Mouse (Mus musculus) gastrocnemius, postnatal 14 days (tissue): ENCODE measurements around the gene Slx4ip. TPM values are rescaled to one million over a fixed set of nuclear protein-coding genes. Genes with fewer than 3 reads are reported as not detected.

ENCODE experiments used
- DNase-seq: peaks from one replicate; pipeline ENCODE4 v3.0.0; 2021; ENCODE audit warnings: mixed read lengths
- intact Hi-C: fragments of 180-260 bp; cut with DNase I; formaldehyde crosslinking; loops from one replicate; pipeline ENCODE4 v1.15.1; 2025; ENCODE audit warnings: low total_unique reads
- total RNA-seq, 2 experiments: library from RNA; stranded (reverse); gene quantifications; 2 replicates each; pipeline ENCODE4 v1.2.3; 2021

Gene Slx4ip
- total RNA-seq, 2 experiments from 2014 or later = 2.4 to 2.7 TPM

DNA sequence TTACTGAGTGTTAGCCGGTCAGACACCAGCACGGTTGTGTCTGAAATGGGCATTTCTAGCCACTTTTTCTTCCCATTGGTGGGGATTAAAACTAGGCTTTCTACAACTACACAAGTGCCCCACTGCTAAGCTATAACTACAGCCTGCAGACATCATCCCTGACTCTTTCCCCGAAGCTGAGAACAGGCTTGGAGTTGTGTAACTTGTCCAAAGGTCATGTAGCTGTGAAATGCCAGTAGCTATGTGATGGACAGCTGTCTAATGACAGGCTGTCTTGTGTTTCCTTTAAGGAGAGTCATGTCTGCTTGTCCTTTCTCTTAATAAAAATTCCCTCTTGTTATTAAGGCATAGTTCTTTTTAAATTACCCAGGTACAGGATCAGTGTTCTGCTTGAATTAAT, 122.1 kb downstream of the Slx4ip start:
- DNase-seq = no peak
- intact Hi-C loops = no loop called here

DNA sequence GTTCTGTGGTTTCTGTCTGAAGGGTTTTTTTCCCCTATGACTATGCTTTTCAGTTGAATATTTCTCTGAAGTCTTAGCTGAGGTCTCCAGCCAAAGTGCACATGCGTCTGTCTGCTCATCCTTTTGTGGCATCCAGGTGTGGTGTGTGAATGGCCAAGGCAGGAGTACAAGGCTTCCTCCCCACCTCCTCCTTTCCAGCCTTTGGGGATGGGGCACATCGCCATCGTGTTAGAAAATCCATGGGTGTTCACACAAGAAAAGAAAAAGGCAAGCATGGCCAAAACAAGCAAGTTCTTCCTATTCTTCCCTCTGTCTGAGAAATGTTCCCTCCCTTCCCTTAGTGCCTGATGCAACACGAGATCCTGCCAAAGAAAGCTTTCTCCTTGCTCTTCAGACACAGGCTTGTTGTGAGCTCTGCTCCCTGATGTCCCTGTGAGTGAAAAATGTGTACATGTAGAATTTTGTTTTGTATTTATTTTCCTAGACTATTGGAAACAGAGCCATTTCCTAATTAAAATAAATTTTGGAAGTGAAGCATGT, 122.9 kb downstream of the Slx4ip start:
- intact Hi-C loops = no loop called here
- DNase-seq = no peak

DNA sequence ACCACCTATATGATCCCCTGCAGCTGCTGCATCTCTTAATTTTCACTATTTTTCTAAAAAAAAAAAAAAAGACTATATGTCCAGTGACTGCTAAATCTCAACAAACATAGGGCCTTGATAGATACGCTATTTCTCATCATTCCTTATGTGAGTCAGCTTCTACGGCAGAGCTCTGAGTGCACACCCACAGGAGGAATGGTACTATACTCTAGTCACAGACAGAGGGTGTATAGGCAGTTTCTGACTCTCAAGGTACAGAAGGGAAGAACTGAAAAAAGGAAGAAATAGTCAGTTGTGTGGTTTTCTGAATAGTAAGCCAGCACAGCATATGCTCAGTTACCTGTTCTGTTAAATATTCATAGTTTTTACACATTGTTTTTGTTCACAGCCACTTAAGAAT, 123.4 kb downstream of the Slx4ip start:
- intact Hi-C loops = no loop called here
- DNase-seq = no peak

DNA sequence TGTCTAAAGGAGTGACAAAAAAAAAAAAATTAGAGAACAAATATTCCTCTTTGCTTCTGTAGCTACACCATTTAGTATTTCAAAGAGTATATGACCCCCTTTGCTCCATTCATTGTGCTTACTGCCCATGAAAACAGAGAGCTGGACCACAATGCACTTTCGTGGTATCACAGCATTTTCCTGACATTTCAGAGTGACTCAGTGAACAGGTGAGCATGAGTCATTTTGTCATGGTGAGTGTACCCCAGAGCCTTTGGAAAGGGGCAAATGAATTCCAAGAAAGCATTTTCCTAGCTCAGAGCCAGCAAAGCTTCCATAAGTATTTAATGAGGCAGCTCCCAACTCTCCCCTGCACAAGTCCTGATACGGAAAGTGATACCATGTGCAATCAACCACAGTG, 153.1 kb downstream of the Slx4ip start:
- DNase-seq = no peak
- intact Hi-C loops = no loop called here

DNA sequence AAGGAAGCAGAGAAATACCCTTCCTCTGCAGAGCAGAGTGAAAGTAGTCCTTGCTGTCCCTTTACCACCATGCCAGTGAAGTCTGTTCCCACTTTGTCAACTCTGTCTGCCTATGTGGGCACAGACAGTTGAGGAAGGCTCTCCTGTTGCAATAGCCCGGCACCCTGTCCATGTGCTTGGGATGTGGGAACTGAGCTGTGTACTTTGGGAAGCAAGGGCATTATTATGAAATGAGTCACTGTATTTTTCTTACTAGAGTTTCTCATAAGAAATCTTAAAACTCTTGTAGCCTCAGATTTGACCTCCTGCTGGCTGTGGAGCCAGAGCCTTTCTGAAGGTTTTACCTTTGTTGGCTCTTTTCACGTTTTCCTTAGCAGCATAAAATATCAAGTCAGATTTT, 158.3 kb downstream of the Slx4ip start:
- DNase-seq = no peak
- intact Hi-C loops = no loop called here

DNA sequence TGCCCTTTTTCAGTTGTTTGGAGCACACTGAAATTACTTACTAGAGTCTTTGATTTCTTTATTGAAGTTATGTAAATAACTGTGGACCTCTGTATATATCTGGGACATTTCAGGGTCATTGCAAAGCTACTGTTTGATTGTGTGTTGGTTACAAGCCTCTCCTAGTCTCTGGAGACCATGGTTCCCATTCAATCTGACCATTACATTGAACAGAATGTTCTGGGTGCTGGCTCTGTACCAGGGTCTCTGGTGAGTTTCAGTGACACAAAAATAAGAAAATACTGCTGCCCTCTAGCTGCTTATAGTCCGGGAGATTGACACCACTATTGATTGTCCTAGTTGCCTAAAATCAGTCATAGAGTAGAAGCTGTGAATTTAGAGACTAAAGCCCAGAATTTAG, 158.9 kb downstream of the Slx4ip start:
- intact Hi-C loops = no loop called here
- DNase-seq = no peak

DNA sequence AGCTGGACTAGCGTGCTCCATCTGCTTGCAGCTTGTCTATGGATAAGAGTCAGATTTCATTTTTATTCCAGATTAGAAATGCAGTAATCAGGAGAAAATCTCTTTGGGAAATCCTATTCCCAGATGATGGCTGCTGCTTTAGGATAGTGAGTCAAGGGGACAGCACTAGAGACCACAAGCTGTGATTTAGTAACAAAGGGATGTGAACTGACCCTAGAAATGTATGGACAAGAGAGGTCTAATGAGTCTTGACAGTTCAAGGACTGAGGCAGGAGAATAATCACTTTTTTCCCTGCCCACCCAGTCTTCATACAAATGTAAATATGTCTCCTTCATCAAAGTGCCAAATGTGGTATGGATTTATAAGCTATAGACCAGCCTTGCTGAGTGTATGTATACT, 172.8 kb downstream of the Slx4ip start:
- intact Hi-C loops = no loop called here
- DNase-seq = no peak

DNA sequence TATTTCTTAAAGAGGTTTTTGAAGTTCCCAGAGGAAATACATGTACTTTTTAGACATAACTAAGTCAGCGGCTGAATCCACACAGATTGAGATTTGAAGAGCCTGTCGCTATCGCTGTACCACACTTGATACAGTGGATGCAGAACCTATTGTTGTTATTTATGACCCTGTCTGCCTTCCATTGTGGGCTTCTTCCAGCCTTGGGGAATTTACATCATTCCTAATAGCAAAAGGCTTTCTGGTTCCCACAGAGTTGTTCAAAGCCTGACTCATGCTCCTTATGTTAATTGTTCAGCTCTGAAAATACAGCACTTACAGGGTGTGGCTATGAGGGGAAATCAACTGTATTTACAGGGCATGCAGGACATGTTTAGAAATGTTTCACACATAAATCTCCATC, 173.5 kb downstream of the Slx4ip start:
- intact Hi-C loops = no loop called here
- no peak for DNase-seq

DNA sequence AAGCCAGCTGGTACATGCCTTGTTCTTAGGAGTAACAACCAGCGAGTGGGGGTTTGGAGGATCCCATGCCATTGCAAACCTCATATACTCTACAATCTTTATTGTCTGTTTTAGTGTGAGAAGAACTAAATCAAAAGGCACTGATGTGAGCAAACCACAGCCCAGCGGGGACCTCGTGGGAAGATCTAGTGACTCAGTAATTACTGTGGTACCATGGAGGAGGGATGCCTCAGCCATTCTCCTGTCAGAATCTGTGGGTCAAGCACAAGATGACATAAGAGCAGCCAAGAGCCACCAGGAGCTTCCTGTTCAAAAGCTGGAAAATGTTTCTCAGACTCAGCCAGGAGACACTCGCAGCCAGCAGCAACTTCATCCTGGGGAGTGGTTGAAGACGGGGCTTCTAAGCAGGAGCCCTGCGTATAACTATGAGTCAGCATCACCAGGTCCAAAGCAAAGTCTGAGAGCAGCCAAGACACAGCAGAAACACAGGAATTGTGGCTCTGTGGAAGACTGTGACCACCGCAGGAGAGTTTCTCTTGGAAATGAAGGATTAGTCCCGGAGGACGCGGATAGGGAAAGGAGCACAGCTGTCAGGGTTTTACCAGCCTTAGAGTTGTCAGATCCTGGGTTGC, 176.6 kb downstream of the Slx4ip start:
- peak; percentile 32 for DNase-seq
- intact Hi-C loops = no loop called here

DNA sequence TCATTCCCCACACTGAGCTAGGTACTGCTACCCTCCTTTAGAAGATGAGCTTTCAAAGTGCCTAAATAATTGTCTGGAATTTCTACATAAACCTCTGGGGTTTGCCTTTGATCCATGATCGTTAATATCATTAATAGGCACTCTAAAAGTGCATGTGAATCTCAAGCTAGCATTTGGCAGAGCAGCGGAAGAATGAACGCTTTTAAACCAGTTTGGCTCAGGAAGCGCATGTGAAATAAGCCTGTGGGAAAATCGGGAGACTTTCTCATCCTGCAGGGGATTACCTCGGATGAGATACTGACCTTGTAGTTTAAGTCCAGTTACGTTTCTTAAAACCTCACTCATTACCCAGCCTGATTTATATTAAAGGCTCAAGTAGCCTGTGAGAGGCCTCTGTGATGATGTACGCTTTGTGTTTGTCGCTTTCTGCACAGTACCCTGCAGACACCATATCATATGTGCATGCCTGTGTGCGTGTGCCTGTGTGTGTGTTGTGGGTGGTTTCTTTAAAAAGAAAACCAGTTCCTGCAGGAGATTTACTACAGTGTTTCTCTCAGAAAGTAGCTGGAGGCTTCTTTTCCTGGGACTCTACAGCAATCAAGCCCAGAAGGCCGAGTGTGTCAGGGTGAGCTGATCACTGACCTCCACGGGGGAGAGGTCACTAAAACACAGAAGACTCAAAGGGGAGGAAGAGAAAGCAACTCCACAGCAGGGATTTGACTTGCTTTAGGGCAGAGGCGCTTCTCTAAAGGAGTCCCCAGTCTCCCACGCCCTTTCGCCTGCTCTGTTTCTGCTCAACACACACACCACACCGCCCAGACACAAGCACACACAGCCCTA, 182.7 kb downstream of the Slx4ip start:
- no peak for DNase-seq
- intact Hi-C loops = no loop called here

DNA sequence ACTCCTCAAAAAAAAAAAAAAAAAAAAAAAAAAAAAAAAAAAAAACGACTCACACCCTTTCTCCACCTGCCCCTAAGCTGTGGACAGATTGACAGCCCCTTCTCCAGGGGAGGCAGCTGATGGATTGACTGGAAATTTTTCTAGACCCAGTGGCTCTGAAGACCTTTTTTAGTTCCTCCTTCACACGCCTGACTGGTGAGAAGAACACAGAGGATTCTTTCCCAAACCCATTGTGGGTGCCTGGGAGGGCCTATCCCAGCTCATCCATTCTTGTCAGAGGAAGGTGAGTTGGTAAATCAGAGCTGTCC, 183.2 kb downstream of the Slx4ip start:
- intact Hi-C loops = no loop called here
- no peak for DNase-seq

DNA sequence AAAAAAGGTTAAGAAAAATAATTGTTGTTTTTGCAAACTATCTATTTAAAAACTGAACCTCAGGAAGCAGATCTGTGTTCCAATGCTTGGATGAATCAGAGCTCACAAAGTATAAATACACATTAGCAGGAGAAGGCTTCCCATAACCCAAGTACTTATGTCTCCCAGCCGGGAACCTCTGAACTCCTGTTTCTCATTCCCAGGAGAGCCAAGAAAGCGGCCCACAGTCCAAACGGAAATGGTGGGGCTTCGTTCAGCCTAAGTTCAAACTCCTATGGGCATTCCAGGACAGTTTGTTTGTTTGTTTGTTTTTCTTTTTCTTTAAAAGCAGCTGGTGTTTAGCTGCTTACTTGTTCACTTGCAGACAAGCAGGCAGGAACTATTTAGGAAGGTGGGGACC, 187.8 kb downstream of the Slx4ip start:
- DNase-seq = no peak
- intact Hi-C loops = no loop called here

DNA sequence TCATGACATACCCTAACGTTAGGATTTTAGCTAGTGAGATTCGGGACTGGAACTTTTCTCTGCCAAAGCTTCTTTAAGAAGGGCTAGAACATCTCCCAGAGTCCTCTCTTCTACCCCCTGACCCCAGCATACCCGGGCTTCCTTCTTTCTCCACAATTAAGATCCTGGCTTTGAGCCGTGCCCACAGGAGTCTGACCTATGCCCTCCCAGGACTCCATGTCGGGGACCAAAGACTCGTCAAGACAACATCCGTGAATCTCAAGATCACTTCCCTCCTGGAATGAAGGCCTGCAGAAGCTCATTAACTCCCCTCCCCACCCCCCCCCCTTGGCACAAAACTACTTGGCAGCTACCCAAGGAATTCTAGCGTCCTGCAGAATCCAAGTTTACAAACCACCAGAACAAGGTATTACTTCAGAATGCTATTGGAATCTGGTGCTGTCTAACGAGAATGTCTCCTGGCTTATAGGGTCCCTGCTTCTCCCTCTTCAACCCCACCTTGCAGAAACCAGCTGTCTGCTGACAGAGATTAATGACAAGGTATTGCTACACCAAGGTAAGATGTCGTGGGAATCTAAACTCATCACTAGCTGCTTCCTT, 188.8 kb downstream of the Slx4ip start:
- DNase-seq = no peak
- intact Hi-C loops = no loop called here

DNA sequence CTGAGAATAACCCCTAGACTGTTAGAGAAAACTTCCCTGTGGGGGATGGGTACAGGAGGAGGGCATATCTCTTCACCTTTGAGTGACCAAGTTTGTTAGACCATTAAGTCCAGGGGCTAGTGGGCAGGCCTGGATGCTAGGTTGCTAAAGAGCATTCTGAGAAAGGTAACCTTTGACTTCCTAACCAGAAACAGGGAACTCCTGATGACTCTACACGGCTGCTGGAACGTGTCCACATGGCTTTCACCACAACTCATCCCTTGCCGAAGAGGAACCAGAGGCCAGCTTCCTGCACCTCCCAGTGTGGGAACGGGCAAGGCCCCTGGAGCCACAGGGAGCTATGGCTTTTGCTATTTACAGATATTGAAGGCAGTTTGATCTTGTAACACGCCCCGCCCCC, 189.4 kb downstream of the Slx4ip start:
- DNase-seq = no peak
- intact Hi-C loops = no loop called here

DNA sequence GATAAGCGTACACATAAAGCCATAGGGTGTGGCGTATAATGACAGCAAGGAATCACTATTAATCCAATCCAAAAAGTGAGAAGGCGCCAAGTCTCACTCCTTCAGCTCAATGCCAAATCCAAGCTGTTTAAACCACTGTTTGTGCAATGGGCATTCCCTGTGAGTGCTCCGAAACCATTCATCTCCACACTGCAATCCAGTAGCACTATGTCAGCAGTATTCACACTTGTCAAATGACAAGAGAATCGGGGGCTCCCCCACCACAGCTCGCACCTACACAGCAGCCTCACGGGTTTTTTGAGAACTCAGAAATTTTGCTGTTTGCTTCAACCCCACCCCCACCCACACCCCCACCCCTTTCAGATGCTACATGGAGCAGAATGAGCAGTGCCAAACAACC, 190.0 kb downstream of the Slx4ip start:
- intact Hi-C loops = no loop called here
- DNase-seq = no peak

DNA sequence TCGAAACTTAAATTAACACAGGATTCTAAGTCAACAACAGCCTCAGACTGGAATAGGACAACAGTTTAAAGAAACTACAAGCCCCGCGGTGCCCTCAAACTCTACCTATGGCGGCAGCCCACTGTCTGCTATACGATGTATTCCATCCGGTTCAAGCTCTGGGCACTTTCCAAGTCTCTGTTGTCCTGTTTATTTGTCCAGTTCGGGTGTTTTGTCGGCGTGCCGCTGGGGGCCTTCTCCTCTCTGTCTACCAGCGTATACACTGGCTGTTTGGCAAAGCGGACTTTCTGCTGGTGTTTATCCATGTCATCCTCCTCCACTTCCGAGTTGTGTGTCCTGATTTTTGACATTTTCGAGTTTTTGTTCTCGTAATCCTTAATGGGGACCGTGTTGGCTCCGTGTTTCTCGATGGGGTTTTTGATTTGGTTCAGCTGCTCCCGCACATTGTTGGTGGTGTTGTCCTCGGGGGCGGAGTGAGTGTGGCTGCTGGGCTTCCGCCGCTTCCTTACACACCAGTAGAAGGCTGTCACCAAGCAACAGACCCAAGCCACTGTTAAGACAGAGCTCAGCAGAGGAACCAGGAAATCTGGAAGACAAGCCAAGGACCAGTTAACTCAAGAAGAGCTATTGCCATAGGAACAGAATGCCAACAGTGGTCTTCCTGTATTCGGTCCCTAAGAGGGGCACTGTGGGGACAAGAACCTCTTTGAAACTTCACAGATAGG, 192.0 kb downstream of the Slx4ip start:
- intact Hi-C loops = no loop called here
- DNase-seq = no peak

DNA sequence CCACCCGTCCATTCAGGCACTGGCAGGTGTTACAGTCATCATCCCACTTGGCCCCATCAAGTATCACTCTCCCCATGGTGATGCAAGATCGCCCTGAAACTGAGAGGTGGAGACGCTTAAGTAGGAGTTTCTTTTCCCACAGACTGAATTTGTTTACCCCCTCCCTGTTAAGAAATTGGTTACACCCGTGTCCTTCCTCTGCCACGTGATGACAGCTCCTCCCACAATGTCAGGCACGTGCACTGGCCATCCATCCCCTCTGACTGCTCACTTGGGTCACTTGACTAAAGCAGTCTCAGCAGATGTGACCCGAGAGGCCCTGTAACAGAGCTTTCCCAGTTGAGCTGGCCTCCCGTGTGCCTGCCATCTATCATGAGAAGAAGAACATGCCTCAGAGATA, 194.2 kb downstream of the Slx4ip start:
- DNase-seq = no peak
- intact Hi-C loops = no loop called here

DNA sequence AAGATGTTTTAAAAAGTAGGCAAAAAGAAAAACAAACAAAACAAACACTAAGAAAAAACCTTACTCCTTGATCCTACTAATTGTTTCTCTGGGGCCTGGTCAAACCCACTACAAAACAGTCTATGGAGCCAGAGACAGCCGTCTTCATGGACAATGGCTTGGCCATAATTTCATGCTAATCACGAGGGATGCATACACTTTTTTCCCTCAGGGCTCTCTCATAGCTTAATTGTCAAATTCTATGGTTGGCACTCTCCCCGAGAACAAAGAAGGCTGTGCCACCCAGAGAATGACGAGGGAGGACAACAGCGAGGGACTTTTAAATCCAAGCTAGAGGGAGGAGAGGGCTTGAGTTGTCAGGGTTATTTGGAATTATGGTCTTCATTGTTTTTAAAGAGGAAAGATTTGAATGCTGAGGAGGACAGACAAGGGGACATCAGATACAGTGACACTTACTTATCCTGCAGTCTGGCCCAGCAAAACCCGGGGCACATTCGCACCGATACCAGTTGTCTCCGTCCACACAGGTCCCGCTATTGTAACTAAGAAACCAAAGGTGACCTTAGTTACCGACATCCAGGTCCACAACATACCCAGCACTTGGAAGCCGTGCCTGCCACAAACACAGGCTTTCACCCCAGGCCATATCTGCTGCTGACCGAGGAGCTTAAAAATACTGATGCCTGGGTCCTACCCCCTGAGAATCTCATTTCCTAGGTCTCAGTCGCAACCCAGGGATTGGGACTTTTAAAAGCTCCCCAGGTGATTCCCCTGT, 195.8 kb downstream of the Slx4ip start:
- DNase-seq = no peak
- intact Hi-C loops = no loop called here

DNA sequence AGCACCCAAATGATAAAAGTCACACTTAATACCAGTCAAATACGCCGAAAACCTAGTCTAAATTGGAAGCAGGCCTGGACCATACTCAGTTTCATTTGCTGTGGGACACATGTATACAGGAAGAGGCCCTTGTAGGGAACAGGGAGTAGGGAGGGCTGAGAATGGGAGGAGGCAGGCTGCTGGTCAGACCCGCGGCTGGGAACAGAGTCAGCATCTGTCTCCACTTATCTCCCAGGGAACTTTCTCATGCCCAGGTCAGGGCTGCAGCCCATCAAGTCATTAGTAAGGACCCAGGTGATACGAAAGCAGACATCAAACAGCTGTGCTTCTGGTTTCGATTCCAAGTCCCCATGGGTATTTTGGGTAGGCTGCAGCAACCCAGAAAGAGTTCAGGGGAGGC, 196.7 kb downstream of the Slx4ip start:
- DNase-seq = no peak
- intact Hi-C loops = no loop called here
